Mouse (Mus musculus) T-helper 2 cell (primary cell): ENCODE data around the gene Rnf217.

Experiments
- in situ Hi-C: fragments of 300-600 bp; cut with MboI, MseI; formaldehyde crosslinking; loops from one replicate; pipeline ENCODE4 v1.15.1; 2025; ENCODE audit warnings: high pct_unique_total_duplicates

The Rnf217 gene

GRCm38 (mm10) chr10:31609066-31609961 is at the start of gene Rnf217:
Gene Rnf217 (minus strand): TSS chr10:31609184.
- in situ Hi-C loops = no loop called here

- in situ Hi-C loops = no loop called here
Measured at GRCm38 (mm10) chr10:31647270-31647669, 38.3 kb upstream of the Rnf217 start.

GRCm38 (mm10) chr10:31646083-31646482 is 37.1 kb upstream of the Rnf217 start:
- in situ Hi-C loops = no loop called here

GRCm38 (mm10) chr10:31635098-31635497 is 26.1 kb upstream of the Rnf217 start:
- in situ Hi-C loops = no loop called here

- in situ Hi-C loops = no loop called here
Measured at GRCm38 (mm10) chr10:31632005-31632404, 23.0 kb upstream of the Rnf217 start.

- in situ Hi-C loops = no loop called here
Measured at GRCm38 (mm10) chr10:31615355-31615754, 6.4 kb upstream of the Rnf217 start.

GRCm38 (mm10) chr10:31614111-31614510 is 5.1 kb upstream of the Rnf217 start:
- in situ Hi-C loops = no loop called here

- in situ Hi-C loops = no loop called here
Measured at GRCm38 (mm10) chr10:31608441-31609065, 431 bp downstream of the Rnf217 start.

GRCm38 (mm10) chr10:31606981-31607867 is 1.8 kb downstream of the Rnf217 start:
- in situ Hi-C loops = no loop called here

- in situ Hi-C loops = no loop called here
Measured at GRCm38 (mm10) chr10:31603855-31604254, 5.1 kb downstream of the Rnf217 start.

GRCm38 (mm10) chr10:31600116-31600515 is 8.9 kb downstream of the Rnf217 start:
- in situ Hi-C loops = no loop called here

GRCm38 (mm10) chr10:31597886-31598285 is 11.1 kb downstream of the Rnf217 start:
- in situ Hi-C loops = no loop called here

GRCm38 (mm10) chr10:31596804-31597203 is 12.2 kb downstream of the Rnf217 start:
- in situ Hi-C loops = no loop called here

GRCm38 (mm10) chr10:31595326-31595725 is 13.7 kb downstream of the Rnf217 start:
- in situ Hi-C loops = no loop called here

- in situ Hi-C loops = no loop called here
Measured at GRCm38 (mm10) chr10:31592741-31593524, 16.1 kb downstream of the Rnf217 start.

- in situ Hi-C loops = no loop called here
Measured at GRCm38 (mm10) chr10:31592095-31592740, 16.8 kb downstream of the Rnf217 start.

GRCm38 (mm10) chr10:31580722-31581121 is 28.3 kb downstream of the Rnf217 start:
- in situ Hi-C loops = no loop called here

- in situ Hi-C loops = no loop called here
Measured at GRCm38 (mm10) chr10:31580073-31580472, 28.9 kb downstream of the Rnf217 start.

GRCm38 (mm10) chr10:31573267-31573666 is 35.7 kb downstream of the Rnf217 start:
- in situ Hi-C loops = no loop called here

GRCm38 (mm10) chr10:31557311-31557710 is 51.7 kb downstream of the Rnf217 start:
- in situ Hi-C loops = no loop called here
